Mouse (Mus musculus) myocyte (in vitro differentiated cells): ENCODE measurements around the gene Ncor2. TPM values are rescaled to one million over a fixed set of nuclear protein-coding genes. Genes with fewer than 3 reads are reported as not detected.

Source experiments
- H3K27me3 ChIP-seq: one replicate; pipeline ENCODE4 v1.6.1; 2011; ENCODE audit not compliant: control insufficient read depth, insufficient read depth, insufficient read length
- H3K36me3 ChIP-seq: one replicate; pipeline ENCODE4 v1.6.1; 2011; ENCODE audit not compliant: control insufficient read depth, insufficient read depth
- H3K4me2 ChIP-seq: one replicate; pipeline ENCODE4 v1.6.1; 2011; ENCODE audit warnings: low read depth, control low read depth
- H3K4me3 ChIP-seq: one replicate; pipeline ENCODE4 v1.5.1; 2011; ENCODE audit warnings: mild to moderate bottlenecking, control low read depth, moderate library complexity
- H3K79me2 ChIP-seq: one replicate; pipeline ENCODE4 v1.6.1; 2011; ENCODE audit not compliant: control insufficient read depth, insufficient read depth
- H3ac ChIP-seq: one replicate; pipeline ENCODE4 v1.6.1; 2011; ENCODE audit not compliant: control insufficient read depth, insufficient read length
- CEBPB ChIP-seq: IDR thresholded peaks from 2 replicates; pipeline ENCODE4 v1.6.1; 2011; ENCODE audit warnings: mild to moderate bottlenecking, moderate library complexity; ENCODE audit not compliant: poor library complexity, insufficient read depth, severe bottlenecking
- E2F4 ChIP-seq: IDR thresholded peaks from one replicate; pipeline ENCODE4 v1.6.1; 2011; ENCODE audit warnings: mild to moderate bottlenecking, control low read depth, moderate library complexity; ENCODE audit not compliant: insufficient read depth
- MAX ChIP-seq: IDR thresholded peaks from one replicate; pipeline ENCODE4 v1.6.1; 2011; ENCODE audit warnings: low read depth, mild to moderate bottlenecking, control low read depth
- MYOD1 ChIP-seq, 3 experiments: IDR thresholded peaks; one replicate each; pipeline ENCODE4 v1.6.1; 2011; ENCODE audit warnings: control low read depth in 2 of 3, low read depth in 2 of 3, mild to moderate bottlenecking in 2 of 3, moderate library complexity in 1 of 3; ENCODE audit not compliant: insufficient read length in 2 of 3, control insufficient read depth in 1 of 3
- MYOG ChIP-seq, 3 experiments: IDR thresholded peaks; one replicate each; pipeline ENCODE4 v1.6.1; 2011; ENCODE audit warnings: control low read depth in 2 of 3, low read depth in 2 of 3, mild to moderate bottlenecking in 2 of 3; ENCODE audit not compliant: insufficient read length in 2 of 3, control insufficient read depth in 1 of 3, insufficient read depth in 1 of 3
- POLR2A ChIP-seq: IDR thresholded peaks from one replicate; pipeline ENCODE4 v1.6.1; 2011; ENCODE audit warnings: low read depth, mild to moderate bottlenecking, control low read depth, moderate library complexity; ENCODE audit not compliant: insufficient read length
- POLR2AphosphoS2 ChIP-seq: IDR thresholded peaks from one replicate; pipeline ENCODE4 v1.6.1; 2011; ENCODE audit warnings: low read depth, control low read depth; ENCODE audit not compliant: insufficient read length
- REST ChIP-seq: IDR thresholded peaks from one replicate; pipeline ENCODE4 v1.6.1; 2011; ENCODE audit warnings: mild to moderate bottlenecking, control low read depth, moderate library complexity; ENCODE audit not compliant: insufficient read depth, insufficient read length
- SRF ChIP-seq: IDR thresholded peaks from one replicate; pipeline ENCODE4 v1.6.1; 2011; ENCODE audit warnings: low read depth; ENCODE audit not compliant: control insufficient read depth, insufficient read length
- TCF12 ChIP-seq: IDR thresholded peaks from one replicate; pipeline ENCODE4 v1.6.1; 2011; ENCODE audit warnings: mild to moderate bottlenecking, control low read depth; ENCODE audit not compliant: poor library complexity, insufficient read depth, severe bottlenecking
- TCF3 ChIP-seq: IDR thresholded peaks from one replicate; pipeline ENCODE4 v1.6.1; 2011; ENCODE audit warnings: low read depth, control low read depth; ENCODE audit not compliant: insufficient read length
- USF1 ChIP-seq: IDR thresholded peaks from one replicate; pipeline ENCODE4 v1.6.1; 2011; ENCODE audit warnings: low read depth, mild to moderate bottlenecking, control low read depth, moderate library complexity
- polyA plus RNA-seq: library from polyadenylated mRNA; unstranded; fragments of >200 nt; fragmentation: generic; extraction: Trizol; gene quantifications from one replicate; pipeline ENCODE4 v1.2.1, GENCODE M21; 2012; ENCODE audit warnings: missing spikeins

The Ncor2 gene
- polyA plus RNA-seq, 1 experiment: 127 TPM

GRCm38 (mm10) chr5:125137672-125138285 lies 41.2 kb downstream of the Ncor2 start:
- H3ac ChIP-seq: no peak overlapping the region

DNA sequence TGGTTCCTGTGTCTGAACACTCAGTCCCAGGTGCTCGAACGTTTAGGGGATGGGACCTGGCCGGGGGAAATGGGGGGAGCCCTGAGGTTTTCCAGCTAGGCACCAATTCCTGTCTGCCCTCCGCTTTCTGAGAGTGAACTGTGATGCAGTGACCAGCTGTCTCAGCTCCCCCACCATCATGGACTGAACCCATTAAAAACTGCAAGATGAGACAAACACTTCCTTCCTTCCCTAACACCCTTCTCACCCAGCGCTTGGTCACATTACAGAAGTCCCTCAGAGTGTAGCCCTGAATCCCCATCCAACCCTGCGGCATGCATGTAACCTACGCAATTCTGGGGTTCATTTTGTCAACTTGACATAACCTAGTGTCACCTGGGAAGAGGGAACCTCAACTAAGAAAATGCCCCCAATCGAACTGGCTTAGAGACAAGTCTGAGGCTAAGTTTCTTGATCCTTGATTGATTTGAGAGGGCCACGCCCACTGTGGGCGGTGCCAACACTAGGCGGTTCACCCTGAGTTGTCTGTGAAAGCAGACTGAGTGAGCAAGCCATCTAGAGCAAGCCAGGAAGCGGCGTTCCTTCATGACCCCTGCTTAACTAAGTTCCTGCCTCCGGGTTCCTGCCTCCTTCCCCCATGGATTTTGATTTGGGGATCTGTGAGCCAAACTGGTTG lies 41.9 kb downstream of the Ncor2 start:
- H3K4me2 ChIP-seq: peak overlapping the region; percentile 46
- H3K79me2 ChIP-seq: peaks cover 85% of the 10 kb centered on the region
- H3K4me3 ChIP-seq: no peak overlapping the region
- H3ac ChIP-seq: no peak overlapping the region
- H3K36me3 ChIP-seq: no peaks in the 10 kb centered on the region
- no peaks in the 10 kb centered on the region for H3K27me3 ChIP-seq
- TF ChIP-seq POLR2A (no peak), CEBPB (no peak), POLR2AphosphoS2 (no peak), E2F4 (no peak), USF1 (no peak), SRF (no peak), MAX (no peak), TCF12 (no peak), MYOG (IDR thresholded peaks at IDR 0.05; ENCODE audit: control insufficient read depth in 1 of 3, insufficient read depth in 1 of 3, insufficient read length in 2 of 3, low read depth in 2 of 3) (no peak), MYOD1 (IDR thresholded peaks at IDR 0.05; ENCODE audit: control insufficient read depth in 1 of 3, insufficient read length in 2 of 3, low read depth in 2 of 3) (no peak), REST (no peak), TCF3 (no peak)

More at GRCm38 (mm10) chr5:125137672-125138285, 41.2 kb downstream of the Ncor2 start:
- Histone ChIP-seq H3K27me3 (no peaks in the 10 kb centered on the region), H3K79me2 (peaks cover 84% of the 10 kb centered on the region), H3K4me2 (peak overlapping the region; percentile 46), H3K36me3 (no peaks in the 10 kb centered on the region), H3K4me3 (no peak overlapping the region)
- TF ChIP-seq MYOD1 (IDR thresholded peaks at IDR 0.05; ENCODE audit: control insufficient read depth in 1 of 3, insufficient read length in 2 of 3, low read depth in 2 of 3): peak in 1 of 3 experiments; percentile 37
- TF ChIP-seq MAX: no peak

DNA sequence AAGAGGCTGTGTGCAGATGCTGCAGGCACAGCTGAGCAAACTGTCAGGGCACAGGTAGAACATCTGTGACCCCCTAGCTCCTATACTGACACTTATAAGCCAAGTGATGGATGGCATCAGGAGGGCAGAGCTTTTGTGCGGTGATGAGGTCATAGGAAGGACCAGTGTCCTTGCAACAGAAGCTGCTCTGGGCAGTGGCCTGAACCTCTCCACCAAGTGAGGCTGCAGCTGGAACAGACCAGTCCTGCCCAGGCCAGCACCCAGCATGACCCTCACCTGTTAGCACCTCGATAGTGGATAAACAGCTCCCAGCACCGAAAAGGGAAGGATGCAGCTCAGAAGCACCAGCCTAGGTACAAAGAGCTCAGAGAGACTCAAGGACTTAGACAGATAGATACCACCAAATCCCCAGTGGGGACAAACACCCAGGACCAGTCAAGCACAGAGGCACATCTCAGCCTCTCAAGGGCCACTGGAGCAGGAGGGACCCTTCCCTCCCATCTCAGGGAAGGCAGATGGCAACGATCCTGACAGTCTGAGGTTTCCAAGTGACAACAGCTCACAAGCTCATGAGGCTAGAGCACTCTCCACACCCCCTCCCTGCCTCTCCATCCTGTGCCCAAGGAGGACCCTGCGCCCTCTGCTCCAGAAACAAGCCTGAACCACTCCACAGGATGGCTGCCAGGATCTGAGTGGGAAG lies 42.6 kb downstream of the Ncor2 start:
- TF ChIP-seq MYOD1 (IDR thresholded peaks at IDR 0.05; ENCODE audit: control insufficient read depth in 1 of 3, insufficient read length in 2 of 3, low read depth in 2 of 3) (peak in 1 of 3 experiments; percentile 1), TCF3 (no peak), CEBPB (no peak)
- Histone ChIP-seq H3K27me3 (no peaks in the 10 kb centered on the region), H3K4me3 (no peak overlapping the region), H3K4me2 (peak overlapping the region; percentile 46), H3K36me3 (no peaks in the 10 kb centered on the region), H3ac (no peak overlapping the region), H3K79me2 (peaks cover 86% of the 10 kb centered on the region)

GRCm38 (mm10) chr5:125134795-125135468 lies 44.1 kb downstream of the Ncor2 start:
- peak; percentile 14 for TF ChIP-seq POLR2A
- no peak for TF ChIP-seq CEBPB
- peak overlapping the region; percentile 82 for H3K4me2 ChIP-seq
- H3K27me3 ChIP-seq: no peaks in the 10 kb centered on the region
- peaks cover 95% of the 10 kb centered on the region for H3K79me2 ChIP-seq
- H3K36me3 ChIP-seq: no peaks in the 10 kb centered on the region
- no peak overlapping the region for H3ac ChIP-seq
- H3K4me3 ChIP-seq: no peak overlapping the region

DNA sequence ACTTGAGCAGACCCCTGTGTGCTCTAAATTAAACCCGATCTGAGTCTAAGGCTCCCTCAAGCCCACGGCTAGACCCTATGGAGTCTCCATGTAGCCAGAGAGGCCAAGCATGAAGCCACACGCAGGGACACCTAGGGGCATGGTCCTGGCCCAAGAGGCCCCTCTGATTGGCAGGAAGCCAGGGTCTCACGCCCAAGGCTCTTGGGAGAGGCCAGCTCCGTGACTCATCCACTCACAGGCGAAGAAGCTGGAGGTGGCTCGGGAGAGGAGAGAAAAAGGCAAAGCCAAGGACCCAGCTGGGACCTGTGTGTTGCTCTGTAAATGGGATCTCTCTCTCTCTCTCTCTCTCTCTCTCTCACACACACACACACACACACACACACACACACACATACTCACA lies 44.6 kb downstream of the Ncor2 start:
- Histone ChIP-seq H3K36me3 (no peaks in the 10 kb centered on the region), H3K4me3 (no peak overlapping the region), H3ac (no peak overlapping the region), H3K27me3 (no peaks in the 10 kb centered on the region), H3K79me2 (peaks cover 95% of the 10 kb centered on the region), H3K4me2 (peak overlapping the region; percentile 73)
- TF ChIP-seq E2F4 (no peak), SRF (no peak), MYOD1 (IDR thresholded peaks at IDR 0.05; ENCODE audit: control insufficient read depth in 1 of 3, insufficient read length in 2 of 3, low read depth in 2 of 3) (no peak), TCF3 (no peak)
